Mouse (Mus musculus) MEL (cell line): ENCODE results near the gene Hoxa3.

Experiments
- BHLHE40 ChIP-seq: IDR thresholded peaks from 2 replicates; pipeline ENCODE4 v1.6.1; 2012; ENCODE audit warnings: low read depth, mild to moderate bottlenecking, inconsistent platforms, low read length, improper control_type of control experiment, borderline replicate concordance
- CTCF ChIP-seq, 3 experiments: IDR thresholded peaks in 2 of 3; conservative IDR thresholded peaks in 1 of 3; 2 replicates each; pipeline ENCODE4 v1.5.1; 2011 to 2012; ENCODE audit warnings: low read length in 3 of 3, low read depth in 2 of 3, mild to moderate bottlenecking in 2 of 3, improper control_type of control experiment in 1 of 3, inconsistent platforms in 1 of 3, mixed read lengths in 1 of 3, moderate library complexity in 1 of 3; ENCODE audit not compliant: control insufficient read depth in 1 of 3, insufficient read depth in 1 of 3, poor library complexity in 1 of 3, severe bottlenecking in 1 of 3
- GABPA ChIP-seq: IDR thresholded peaks from 2 replicates; pipeline ENCODE4 v1.6.1; 2012; ENCODE audit warnings: low read depth, mild to moderate bottlenecking, inconsistent platforms, low read length, improper control_type of control experiment, moderate library complexity
- GATA1 ChIP-seq: IDR thresholded peaks from 2 replicates; pipeline ENCODE4 v1.6.1; 2011; ENCODE audit warnings: low read depth, low read length, improper control_type of control experiment
- KAT2A ChIP-seq: conservative IDR thresholded peaks from 2 replicates; pipeline ENCODE4 v1.6.1; 2012; ENCODE audit warnings: low read depth, low read length, improper control_type of control experiment, inconsistent platforms
- MAX ChIP-seq: IDR thresholded peaks from 2 replicates; pipeline ENCODE4 v1.6.1; 2011; ENCODE audit warnings: low read length, improper control_type of control experiment
- MYC ChIP-seq: IDR thresholded peaks from 2 replicates; pipeline ENCODE4 v1.6.1; 2011; ENCODE audit warnings: low read depth, mild to moderate bottlenecking, low read length, improper control_type of control experiment, moderate library complexity
- NRF1 ChIP-seq: IDR thresholded peaks from 2 replicates; pipeline ENCODE4 v1.6.1; 2014; ENCODE audit warnings: low read depth, mild to moderate bottlenecking, inconsistent platforms, low read length, improper control_type of control experiment, moderate library complexity; ENCODE audit not compliant: poor library complexity, insufficient read depth, severe bottlenecking
- POLR2A ChIP-seq, 2 experiments: IDR thresholded peaks; 2 replicates each; pipeline ENCODE4 v1.6.1; 2011 to 2012; ENCODE audit warnings: low read length in 2 of 2, mild to moderate bottlenecking in 2 of 2, control low read depth in 1 of 2, improper control_type of control experiment in 1 of 2, low read depth in 1 of 2, moderate library complexity in 1 of 2; ENCODE audit not compliant: control insufficient read depth in 1 of 2, insufficient read depth in 1 of 2, poor library complexity in 1 of 2
- USF1 ChIP-seq: IDR thresholded peaks from 2 replicates; pipeline ENCODE4 v1.6.1; 2014; ENCODE audit warnings: low read depth, mild to moderate bottlenecking, inconsistent platforms, low read length, improper control_type of control experiment, moderate library complexity
- USF2 ChIP-seq, 2 experiments: IDR thresholded peaks; 2 replicates each; pipeline ENCODE4 v1.6.1; 2011 to 2012; ENCODE audit warnings: improper control_type of control experiment in 2 of 2, low read length in 2 of 2, borderline replicate concordance in 1 of 2, inconsistent platforms in 1 of 2, low read depth in 1 of 2, mild to moderate bottlenecking in 1 of 2; ENCODE audit not compliant: insufficient read depth in 1 of 2
- ZNF384 ChIP-seq: IDR thresholded peaks from 2 replicates; pipeline ENCODE4 v1.6.1; 2012; ENCODE audit warnings: low read depth, mild to moderate bottlenecking, inconsistent platforms, low read length, improper control_type of control experiment

GRCm38 (mm10) chr6:52221993-52222685, 9.0 kb upstream of the Hoxa3 start:
- TF ChIP-seq GATA1 = no peak
- TF ChIP-seq POLR2A (IDR thresholded peaks at IDR 0.05; ENCODE audit: control insufficient read depth in 1 of 2, insufficient read depth in 1 of 2, low read depth in 1 of 2, low read length in 2 of 2, poor library complexity in 1 of 2) = no peak
- TF ChIP-seq MAX = no peak
- TF ChIP-seq CTCF (IDR thresholded peaks at IDR 0.05 in 2 of 3, conservative IDR thresholded peaks at IDR 0.05 in 1 of 3; ENCODE audit: control insufficient read depth in 1 of 3, insufficient read depth in 1 of 3, low read depth in 2 of 3, low read length in 3 of 3, poor library complexity in 1 of 3, severe bottlenecking in 1 of 3) = no peak
- no peak for TF ChIP-seq ZNF384
- TF ChIP-seq USF1 = no peak
- TF ChIP-seq KAT2A = no peak
- no peak for TF ChIP-seq MYC
- TF ChIP-seq USF2 (IDR thresholded peaks at IDR 0.05; ENCODE audit: borderline replicate concordance in 1 of 2, insufficient read depth in 1 of 2, low read depth in 1 of 2, low read length in 2 of 2) = no peak
- TF ChIP-seq NRF1 = no peak
- TF ChIP-seq BHLHE40 = no peak
- TF ChIP-seq GABPA = no peak
